Mouse (Mus musculus) cerebellum, postnatal 36 days (tissue): Measurements from ENCODE around the gene Ppp6r2.

Experiments
- DNase-seq, 2 experiments: peaks; one replicate each; pipeline ENCODE4 v3.0.0; 2021 to 2022; ENCODE audit warnings: mixed read lengths in 2 of 2

Ppp6r2 gene

GRCm38 (mm10) chr15:89314107-89314506 is 102.8 kb downstream of the Ppp6r2 start:
- no peak for DNase-seq

GRCm38 (mm10) chr15:89314511-89315189 is 103.3 kb downstream of the Ppp6r2 start:
- peak in 1 of 2 experiments; percentile 43 for DNase-seq

DNA sequence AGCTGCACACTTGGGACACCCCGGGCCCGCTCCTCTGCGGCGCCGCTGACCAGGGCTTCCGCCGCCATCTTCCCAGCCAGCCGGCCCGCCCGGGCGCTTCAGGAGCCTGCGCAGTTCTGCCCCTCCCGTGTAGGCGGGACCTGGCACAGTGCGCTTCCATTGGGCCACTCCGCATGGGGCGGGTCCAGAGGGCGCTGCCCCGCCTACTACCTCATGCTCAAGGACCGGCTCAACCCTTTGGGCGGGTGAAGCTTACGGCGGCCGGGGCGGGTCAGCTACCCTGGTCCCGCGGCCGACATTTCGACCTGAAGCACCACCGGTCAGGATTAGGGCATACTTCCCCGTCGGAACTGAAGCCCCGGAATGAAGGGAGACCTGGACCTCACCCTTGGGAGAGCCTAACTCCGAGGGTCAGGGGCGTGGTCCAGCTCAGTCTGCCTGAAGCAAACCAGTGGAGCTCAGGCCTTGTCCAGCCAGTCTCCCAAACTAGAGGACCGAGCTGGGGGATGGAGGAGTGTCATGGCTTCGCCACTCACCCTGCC is 103.9 kb downstream of the Ppp6r2 start, which contains the start of gene Sbf1:
Gene Sbf1 (minus strand): TSS at position 122 of the 542 bp plus-strand sequence.
- DNase-seq: peak; percentile 97 to 99

DNA sequence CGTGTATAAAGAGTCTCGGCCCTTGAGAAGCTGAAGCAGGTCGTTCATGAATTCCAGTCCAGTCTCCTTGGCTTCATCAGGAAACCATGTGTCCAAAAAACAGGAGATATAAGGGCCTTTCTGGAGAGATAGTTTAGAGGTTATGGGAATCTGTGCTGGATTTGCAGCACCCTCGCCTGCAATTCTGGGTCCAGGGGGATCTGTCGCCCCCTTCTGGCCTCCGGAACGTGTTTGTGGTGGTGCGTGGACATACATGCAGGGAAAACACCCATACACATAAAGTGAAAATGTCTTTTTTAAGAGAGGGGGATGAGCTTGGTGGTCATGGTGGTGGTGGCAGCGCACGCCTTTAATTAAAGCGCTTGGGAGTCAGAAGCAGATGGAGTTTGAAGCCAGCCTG is 104.8 kb downstream of the Ppp6r2 start:
- DNase-seq: peak in 1 of 2 experiments; percentile 41

DNA sequence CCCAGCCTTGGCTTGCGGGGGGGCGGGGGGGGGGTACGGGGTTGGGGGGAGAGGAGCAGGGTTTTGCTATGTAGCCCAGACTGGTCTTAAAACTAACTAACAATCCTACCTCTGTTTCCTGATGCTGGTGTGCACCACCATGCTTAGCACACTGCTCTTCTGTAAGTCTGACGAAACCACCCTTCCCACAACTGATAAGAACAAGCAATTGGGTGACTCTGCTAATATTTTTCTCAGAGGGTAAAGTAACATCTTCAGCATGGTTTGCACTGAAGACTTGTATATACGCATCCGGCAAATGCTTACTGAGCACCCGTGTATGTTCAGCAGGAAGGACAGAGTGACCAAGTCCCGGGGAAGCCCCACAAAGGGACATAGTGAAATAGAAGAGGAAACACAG is 109.9 kb downstream of the Ppp6r2 start:
- DNase-seq: no peak

GRCm38 (mm10) chr15:89322670-89323522 is 111.5 kb downstream of the Ppp6r2 start, which contains the start of gene Adm2:
Adm2 (plus strand) TSS chr15:89322720.
- DNase-seq: no peak

GRCm38 (mm10) chr15:89323656-89324055 is 112.3 kb downstream of the Ppp6r2 start:
- DNase-seq: no peak

GRCm38 (mm10) chr15:89326441-89326840 is 115.1 kb downstream of the Ppp6r2 start:
- DNase-seq: no peak

GRCm38 (mm10) chr15:89334271-89334670 is 122.9 kb downstream of the Ppp6r2 start, which contains the start of gene Miox:
Miox (plus strand) TSS chr15:89334398.
- DNase-seq: no peak

GRCm38 (mm10) chr15:89334774-89335537 is 123.6 kb downstream of the Ppp6r2 start:
- DNase-seq: no peak

- no peak for DNase-seq
Measured at GRCm38 (mm10) chr15:89336422-89336821, 125.1 kb downstream of the Ppp6r2 start.
